Mouse (Mus musculus) layer of hippocampus, adult 11-12 months (tissue): Measurements from ENCODE around the gene Zfp65.
"Not testable (repeated sequence)": the region's sequence is repeated elsewhere in the genome, so short reads cannot be mapped to it uniquely, and the experiment has no call there.

ENCODE experiments used
- DNase-seq: peaks from one replicate; pipeline ENCODE4 v3.0.0; 2022; ENCODE audit warnings: low spot score

The Zfp65 gene

DNA sequence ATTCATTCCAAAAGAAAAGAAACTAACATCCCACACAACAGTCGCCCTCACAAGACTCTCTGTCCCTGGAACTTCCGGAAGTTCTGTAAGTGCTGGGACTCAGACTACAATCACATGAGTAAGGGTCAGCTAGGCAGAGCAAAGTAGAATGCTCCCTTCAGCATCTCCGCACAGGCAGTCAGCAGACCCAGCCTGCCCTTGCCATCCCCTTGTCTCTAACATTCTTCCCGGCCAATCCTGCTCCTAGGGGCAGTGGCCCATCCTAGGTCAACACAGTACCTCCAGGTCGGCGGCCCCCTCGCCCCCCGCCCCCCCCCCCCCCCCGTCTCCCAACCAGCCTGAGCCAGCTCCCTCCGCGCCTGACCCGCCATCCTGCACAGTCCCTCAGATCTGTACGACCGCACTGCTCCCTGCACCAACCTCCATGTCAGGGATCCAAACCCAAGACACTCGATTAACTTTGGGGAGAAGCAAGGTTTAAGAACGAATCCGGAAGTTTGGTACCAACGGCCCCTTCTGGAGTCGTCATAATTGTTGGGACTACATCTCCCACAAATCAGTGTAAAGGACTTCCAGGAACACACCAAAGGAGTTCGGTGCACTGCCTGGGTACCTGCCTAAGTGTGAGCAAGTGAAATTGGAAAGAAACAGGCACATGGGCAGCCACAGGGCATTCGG lies at the start of gene Zfp65:
Gene Zfp65, minus strand, starts transcription at position 533 of the 678 bp plus-strand sequence.
- peak; percentile 67 for DNase-seq

GRCm38 (mm10) chr13:67763031-67763768 lies 34.2 kb upstream of the Zfp65 start:
- DNase-seq, result no peak

DNA sequence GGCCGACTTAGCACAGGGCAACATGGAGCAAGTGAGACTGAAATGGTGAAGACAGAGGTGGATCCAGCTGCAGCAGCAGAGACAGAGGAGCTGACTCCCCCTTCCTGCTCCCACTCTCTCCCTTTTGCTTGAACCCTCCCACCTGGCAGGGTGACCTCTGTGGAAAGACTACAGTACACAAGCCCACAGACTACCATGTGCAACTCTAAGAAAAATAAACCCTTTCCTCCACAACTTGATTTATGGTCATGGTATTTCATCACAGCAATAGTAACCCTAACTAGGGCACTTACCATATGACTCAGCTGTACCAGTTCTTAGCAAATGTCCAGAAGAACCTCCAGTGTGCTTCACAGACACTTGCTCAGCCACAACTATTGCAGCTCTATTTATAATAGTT lies 31.0 kb upstream of the Zfp65 start:
- DNase-seq, result no peak

- DNase-seq, result no peak
These were observed 26.8 kb upstream of the Zfp65 start for GRCm38 (mm10) chr13:67755761-67756160.

GRCm38 (mm10) chr13:67754333-67755306 lies 25.6 kb upstream of the Zfp65 start, which contains the start of gene Zfp85:
Gene Zfp85 (minus strand): TSS chr13:67755228.
- peak; percentile 39 for DNase-seq

GRCm38 (mm10) chr13:67743896-67744295 lies 14.9 kb upstream of the Zfp65 start:
- DNase-seq, result no peak

DNA sequence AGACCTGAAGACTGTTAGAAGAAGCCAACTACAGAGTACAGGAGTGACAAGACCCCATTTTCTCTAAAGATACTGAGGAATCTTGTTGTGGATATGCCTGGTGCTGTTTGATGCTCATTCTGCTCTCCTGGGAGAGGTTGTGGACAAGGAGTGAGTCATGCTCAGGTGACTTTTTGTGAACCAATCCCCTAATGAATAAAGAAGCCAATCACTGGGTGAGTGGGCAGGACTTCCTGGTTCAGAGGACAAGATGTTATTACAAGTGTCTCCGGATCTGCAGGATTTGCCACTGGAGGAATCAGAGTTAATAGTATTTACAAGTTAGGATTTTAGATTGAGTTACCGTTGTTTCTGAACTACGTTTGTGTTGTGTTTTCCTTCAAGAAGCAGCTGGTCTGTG lies 14.0 kb upstream of the Zfp65 start:
- DNase-seq, result no peak

DNA sequence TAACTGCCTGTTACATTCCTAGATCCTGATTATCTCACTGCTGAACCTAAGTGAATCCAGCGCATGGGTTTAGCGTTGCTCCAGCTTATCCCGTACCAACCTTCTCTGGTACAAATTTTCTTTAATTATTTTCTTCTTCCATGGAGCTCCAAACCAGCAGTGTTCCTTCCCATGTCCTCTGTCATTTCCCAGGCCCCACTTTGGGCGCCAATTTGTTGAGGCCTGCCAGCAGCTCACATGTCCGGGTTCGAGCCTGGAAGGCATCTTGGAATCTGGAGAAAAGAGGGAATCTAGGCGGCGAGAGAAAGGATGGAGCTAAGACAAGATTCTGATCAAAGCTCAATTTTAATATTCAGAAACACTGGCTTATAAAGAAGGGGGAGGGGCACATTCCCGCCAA lies 5.4 kb upstream of the Zfp65 start:
- not testable (repeated sequence) for DNase-seq

- DNase-seq, result peak; percentile 37
These were observed 468 bp upstream of the Zfp65 start for GRCm38 (mm10) chr13:67729441-67729840.

- DNase-seq, result no peak
These were observed 867 bp downstream of the Zfp65 start for GRCm38 (mm10) chr13:67728106-67728505.

- not testable (repeated sequence) for DNase-seq
These were observed 3.6 kb downstream of the Zfp65 start for GRCm38 (mm10) chr13:67725331-67725730.

- peak; percentile 94 for DNase-seq
These were observed 5.0 kb downstream of the Zfp65 start for GRCm38 (mm10) chr13:67723848-67724479.

DNA sequence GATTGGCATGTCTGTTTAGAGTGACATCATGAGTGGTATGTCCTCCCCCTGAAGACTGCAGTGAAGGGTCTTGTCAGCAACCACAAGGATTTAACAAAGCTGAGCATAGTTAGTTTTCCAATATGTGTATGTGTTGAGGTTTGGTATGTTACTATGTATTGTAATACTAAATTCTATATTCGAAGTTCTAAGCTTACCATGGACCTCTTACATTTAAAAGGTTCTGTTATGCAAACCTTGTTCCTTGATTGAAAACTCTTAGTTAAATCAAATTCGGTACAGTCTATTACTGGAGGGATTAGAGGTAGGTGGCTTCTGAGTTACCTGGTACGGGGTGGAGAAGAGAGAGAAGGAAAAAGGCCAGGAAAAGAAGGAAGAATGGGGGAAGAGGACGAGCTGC lies 42.0 kb downstream of the Zfp65 start, which contains the start of gene Zfp738:
Gene Zfp738, minus strand, starts transcription at position 101 of the 400 bp plus-strand sequence.
- no peak for DNase-seq

DNA sequence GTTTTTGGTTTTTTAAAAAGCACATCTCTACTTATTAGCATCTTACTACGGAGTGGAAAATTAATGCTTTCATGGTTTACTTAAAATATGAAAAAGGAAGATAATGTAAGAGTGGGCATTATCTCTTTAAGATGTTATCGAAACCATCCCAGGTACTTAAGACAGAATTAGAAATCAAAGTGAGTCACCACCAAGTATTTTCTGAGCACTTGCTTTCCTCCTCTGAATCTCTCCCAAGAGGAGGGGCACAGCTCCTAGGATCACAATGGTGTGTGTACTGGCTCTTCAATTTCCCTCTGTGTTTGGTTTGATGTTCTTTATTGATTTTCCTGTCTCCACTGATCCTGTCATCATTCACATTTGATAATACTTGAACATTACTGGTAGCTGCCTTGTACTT lies 45.1 kb downstream of the Zfp65 start:
- not testable (repeated sequence) for DNase-seq

DNA sequence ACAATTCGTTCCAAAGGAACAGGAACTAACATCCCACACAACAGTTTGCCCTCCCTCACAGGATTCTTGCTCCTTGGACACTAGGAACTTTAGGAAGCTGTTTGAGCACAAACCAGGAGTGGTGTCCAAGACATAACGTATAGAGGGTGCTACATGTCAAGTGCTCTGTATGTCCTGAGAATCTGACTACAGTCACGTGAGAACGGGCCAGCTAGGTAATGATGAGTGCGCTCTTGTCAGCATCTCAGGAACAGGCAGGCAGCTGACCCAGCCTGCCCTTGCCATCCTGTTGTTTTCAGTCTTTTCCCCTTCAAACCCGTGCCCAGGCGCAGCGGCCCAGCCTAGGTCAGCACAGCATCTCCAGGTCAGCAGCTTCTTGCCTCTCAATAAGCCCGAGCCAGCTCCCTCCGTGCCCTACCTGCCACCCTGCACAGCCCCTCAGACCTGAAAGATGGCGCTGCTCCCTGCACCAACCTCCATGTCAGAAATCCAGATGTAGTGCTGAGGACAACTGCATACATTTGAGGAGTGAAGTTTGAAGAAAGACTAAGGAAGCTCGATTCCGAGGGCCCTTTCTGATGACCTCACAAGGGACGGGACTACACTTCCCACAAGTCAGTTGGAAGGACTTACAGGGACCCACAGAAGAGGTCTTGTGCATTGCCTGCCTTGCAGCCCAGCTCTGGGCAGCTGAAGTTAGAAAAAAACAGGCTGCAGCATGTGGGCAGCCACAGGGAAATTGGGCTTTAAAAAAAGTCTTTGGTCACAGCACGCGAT lies 45.8 kb downstream of the Zfp65 start:
- DNase-seq, result peak; percentile 87

DNA sequence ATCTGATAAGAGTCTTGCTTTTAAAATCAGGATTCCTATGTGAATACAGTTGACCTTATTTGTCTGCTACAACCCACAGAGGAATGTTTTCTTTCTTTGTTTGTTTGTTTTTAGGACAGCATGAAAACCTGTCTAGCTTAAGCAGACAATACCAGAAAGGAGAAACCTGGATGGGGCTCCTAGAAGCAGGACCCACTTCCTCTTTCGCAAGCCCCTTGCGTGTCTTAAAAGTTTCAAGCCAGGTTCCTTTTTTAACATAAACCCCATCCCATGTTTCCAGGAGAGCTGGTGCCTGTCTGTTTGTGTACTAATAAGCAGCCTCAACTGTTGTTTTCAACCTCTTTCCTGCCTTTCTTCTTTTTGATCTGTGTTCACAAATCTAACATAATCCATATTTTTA lies 54.1 kb downstream of the Zfp65 start:
- DNase-seq, result no peak
